12 mouse cellular contexts compared by ENCODE assay signal in genomic region chr10:127652906-127653638, GRCm38 (mm10). TPM values are rescaled to one million over a fixed set of nuclear protein-coding genes. Genes with fewer than 3 reads are reported as not detected.
DNase-seq lines count a peak whose midpoint lies in the region; ATAC-seq and TF ChIP-seq lines count a peak whose summit lies in the region.
"Had no signal": no experiment of that assay in that cellular context is flagged by ENCODE, and none has a peak within 500 bp of the region (broad histone marks: within the 10 kb centered on the region; RNA-seq: fewer than 3 reads in every experiment).

No protein-coding gene starts in this region.

- no peak overlapping the region for H3K27ac ChIP-seq in forebrain, embryonic 15.5 days (replicated peaks)
- no peak overlapping the region for H3K27ac ChIP-seq in forebrain, embryonic 10.5 days
- peak overlapping the region; percentile 65 for H3K27ac ChIP-seq in lung, embryonic 15.5 days
- H3K27ac ChIP-seq in intestine, postnatal 0 days (ENCODE audit: low read depth, low read length): peak overlapping the region; percentile 21; the same call in 1 of the 2 replicates
- no peak overlapping the region for H3K27ac ChIP-seq in small intestine, adult 2 months (ENCODE audit: insufficient read depth, low read depth, low read length)
- H3K27ac ChIP-seq: limb, embryonic 15.5 days; neural tube, embryonic 13.5 days had no signal

- H3K9me3 ChIP-seq in forebrain, embryonic 15.5 days: no peaks in the 10 kb centered on the region
- no peaks in the 10 kb centered on the region for H3K9me3 ChIP-seq in forebrain, embryonic 10.5 days
- H3K9me3 ChIP-seq in lung, embryonic 15.5 days: no peaks in the 10 kb centered on the region
- H3K9me3 ChIP-seq in intestine, postnatal 0 days (ENCODE audit: control insufficient read depth): no peaks in the 10 kb centered on the region
- H3K9me3 ChIP-seq: limb, embryonic 15.5 days; neural tube, embryonic 13.5 days had no signal

- H3K27me3 ChIP-seq in forebrain, embryonic 15.5 days: no peaks in the 10 kb centered on the region
- peaks cover 9% of the 10 kb centered on the region for H3K27me3 ChIP-seq in forebrain, embryonic 10.5 days (ENCODE audit: poor library complexity, severe bottlenecking)
- no peaks in the 10 kb centered on the region for H3K27me3 ChIP-seq in lung, embryonic 15.5 days
- H3K27me3 ChIP-seq in intestine, postnatal 0 days (replicated peaks; ENCODE audit: control insufficient read depth, insufficient read depth, low read length): no peaks in the 10 kb centered on the region
- H3K27me3 ChIP-seq in small intestine, adult 2 months (ENCODE audit: control insufficient read depth, insufficient read depth, low read length): no peaks in the 10 kb centered on the region
- H3K27me3 ChIP-seq: limb, embryonic 15.5 days had no signal

- no peak for ATAC-seq in forebrain, embryonic 15.5 days (replicated peaks)
- ATAC-seq in lung, embryonic 15.5 days (ENCODE audit: borderline replicate concordance, extremely low read depth, low FRiP score, low TSS enrichment): peak; percentile 33; the same call in 1 of the 2 replicates
- no peak; the same call in 1 of the 2 replicates for ATAC-seq in intestine, postnatal 0 days

- no peak for TF ChIP-seq POLR2A in small intestine, adult 2 months (IDR thresholded peaks at IDR 0.05; ENCODE audit: low read depth, low read length)

- H3K4me2 ChIP-seq in forebrain, embryonic 15.5 days (replicated peaks): peak overlapping the region; percentile 12; the same call in 1 of the 2 replicates
- peak overlapping the region; percentile 43 for H3K4me2 ChIP-seq in lung, embryonic 15.5 days
- H3K4me2 ChIP-seq in intestine, postnatal 0 days (replicated peaks; ENCODE audit: low read depth): peak overlapping the region; percentile 17; the same call in 1 of the 2 replicates
- H3K4me2 ChIP-seq: limb, embryonic 15.5 days; neural tube, embryonic 13.5 days had no signal

- H3K4me1 ChIP-seq in forebrain, embryonic 15.5 days: no peaks in the 10 kb centered on the region
- H3K4me1 ChIP-seq in forebrain, embryonic 10.5 days: peaks cover 19% of the 10 kb centered on the region
- H3K4me1 ChIP-seq in lung, embryonic 15.5 days: peaks cover 11% of the 10 kb centered on the region
- no peaks in the 10 kb centered on the region for H3K4me1 ChIP-seq in intestine, postnatal 0 days (replicated peaks; ENCODE audit: control insufficient read depth, insufficient read depth, low read length)
- H3K4me1 ChIP-seq in small intestine, adult 2 months (ENCODE audit: control insufficient read depth, insufficient read depth, insufficient read length, low read length): peaks cover 12% of the 10 kb centered on the region; the same call in 1 of the 2 replicates
- H3K4me1 ChIP-seq: limb, embryonic 15.5 days; neural tube, embryonic 13.5 days had no signal

- H3K9ac ChIP-seq in forebrain, embryonic 15.5 days (replicated peaks): no peak overlapping the region
- 0 out of 2 replicates have a peak overlapping the region, but pooled peaks have one; percentile 13 for H3K9ac ChIP-seq in lung, embryonic 15.5 days
- H3K9ac ChIP-seq in intestine, postnatal 0 days (ENCODE audit: low read depth, low read length): peak overlapping the region; percentile 17; the same call in 1 of the 2 replicates
- H3K9ac ChIP-seq: limb, embryonic 15.5 days; neural tube, embryonic 13.5 days had no signal

- H3K4me3 ChIP-seq in forebrain, embryonic 15.5 days: no peak overlapping the region
- no peak overlapping the region for H3K4me3 ChIP-seq in forebrain, embryonic 10.5 days
- H3K4me3 ChIP-seq in lung, embryonic 15.5 days: peak overlapping the region; percentile 12
- H3K4me3 ChIP-seq in intestine, postnatal 0 days (ENCODE audit: low read depth, low read length): no peak overlapping the region
- peak overlapping the region; percentile 6 for H3K4me3 ChIP-seq in small intestine, adult 2 months (ENCODE audit: low read depth, low read length)
- H3K4me3 ChIP-seq: limb, embryonic 15.5 days; neural tube, embryonic 13.5 days had no signal

- 57% methylated on average over 21 of the region's 21 CpGs for WGBS in forebrain, embryonic 15.5 days
- WGBS in forebrain, embryonic 10.5 days: 55% methylated on average over 21 of the region's 21 CpGs
- 32% methylated on average over 21 of the region's 21 CpGs for WGBS in lung, embryonic 15.5 days
- 47% methylated on average over 21 of the region's 21 CpGs for WGBS in intestine, postnatal 0 days
- WGBS in small intestine, adult 2 months: 66% methylated on average over 21 of the region's 21 CpGs

- no peak for DNase-seq in forebrain, embryonic 10.5 days (ENCODE audit: extremely low spot score, low spot score)
- no peak for DNase-seq in lung, postnatal 36 days
- DNase-seq in right cerebral cortex, postnatal 25 days: no peak
- no peak for DNase-seq in thymus, adult 18-20 months
- DNase-seq: cerebellum, adult 11-12 months; kidney, adult 9 months had no signal

- H3K36me3 ChIP-seq in forebrain, embryonic 15.5 days: no peaks in the 10 kb centered on the region
- H3K36me3 ChIP-seq in forebrain, embryonic 10.5 days (replicated peaks): no peaks in the 10 kb centered on the region; the same call in 1 of the 2 replicates
- H3K36me3 ChIP-seq in lung, embryonic 15.5 days: peaks cover 66% of the 10 kb centered on the region
- peaks cover 83% of the 10 kb centered on the region for H3K36me3 ChIP-seq in intestine, postnatal 0 days (ENCODE audit: control insufficient read depth, insufficient read depth)
- peaks cover 75% of the 10 kb centered on the region for H3K36me3 ChIP-seq in small intestine, adult 2 months (ENCODE audit: control insufficient read depth, insufficient read depth, low read length)
- H3K36me3 ChIP-seq: neural tube, embryonic 13.5 days had no signal

- no peak for TF ChIP-seq CTCF in intestine, postnatal 0 days (IDR thresholded peaks at IDR 0.05; ENCODE audit: low read depth)
- TF ChIP-seq CTCF in small intestine, adult 2 months (IDR thresholded peaks at IDR 0.05; ENCODE audit: extremely low read depth, insufficient read length, insufficient replicate concordance, low read depth, low read length): no peak

RNA-seq across cellular contexts. Expression of gene Stat6, which starts 10.3 kb away (rescaled TPM):
- 3.4 and 3.7 TPM in 2 replicates for polyA plus RNA-seq in forebrain, embryonic 15.5 days (2015; fragmentation: Nextera tagmentation; extraction: Ambion mirVana)
- 7.3 and 7.7 TPM in 2 replicates for polyA plus RNA-seq in forebrain, embryonic 10.5 days (2016; fragmentation: Nextera tagmentation; extraction: Ambion mirVana)
- 33.1 and 37.6 TPM in 2 replicates for polyA plus RNA-seq in lung, embryonic 15.5 days (2015; fragmentation: Nextera tagmentation; extraction: Ambion mirVana)
- 27.1 and 29.2 TPM in 2 replicates for polyA plus RNA-seq in intestine, postnatal 0 days (2015; fragmentation: Nextera tagmentation; extraction: Ambion mirVana)
- polyA plus RNA-seq in small intestine, adult 2 months (2012; rRNA removed): 45.7 and 101 TPM in 2 replicates

RNA-seq across cellular contexts. Expression of gene Nemp1, which starts 13.6 kb away (rescaled TPM):
- 4.8 and 5.8 TPM in 2 replicates for polyA plus RNA-seq in forebrain, embryonic 15.5 days (2015; fragmentation: Nextera tagmentation; extraction: Ambion mirVana)
- 9.9 and 10.0 TPM in 2 replicates for polyA plus RNA-seq in forebrain, embryonic 10.5 days (2016; fragmentation: Nextera tagmentation; extraction: Ambion mirVana)
- polyA plus RNA-seq in lung, embryonic 15.5 days (2015; fragmentation: Nextera tagmentation; extraction: Ambion mirVana): 11.8 TPM in 2 replicates
- 2.9 and 3.2 TPM in 2 replicates for polyA plus RNA-seq in intestine, postnatal 0 days (2015; fragmentation: Nextera tagmentation; extraction: Ambion mirVana)
- polyA plus RNA-seq in small intestine, adult 2 months (2012; rRNA removed): 0.67 and 2.5 TPM in 2 replicates

RNA-seq across cellular contexts. Expression of gene Nab2, which starts 15.3 kb away (rescaled TPM):
- 2.9 and 3.9 TPM in 2 replicates for polyA plus RNA-seq in forebrain, embryonic 15.5 days (2015; fragmentation: Nextera tagmentation; extraction: Ambion mirVana)
- polyA plus RNA-seq in forebrain, embryonic 10.5 days (2016; fragmentation: Nextera tagmentation; extraction: Ambion mirVana): 5.6 and 6.2 TPM in 2 replicates
- polyA plus RNA-seq in lung, embryonic 15.5 days (2015; fragmentation: Nextera tagmentation; extraction: Ambion mirVana): 14.2 and 15.4 TPM in 2 replicates
- 3.9 and 4.2 TPM in 2 replicates for polyA plus RNA-seq in intestine, postnatal 0 days (2015; fragmentation: Nextera tagmentation; extraction: Ambion mirVana)
- polyA plus RNA-seq in small intestine, adult 2 months (2012; rRNA removed): 9.4 and 31.8 TPM in 2 replicates

RNA-seq across cellular contexts. Expression of gene Lrp1, which starts 32.1 kb away (rescaled TPM):
- polyA plus RNA-seq in forebrain, embryonic 15.5 days (2015; fragmentation: Nextera tagmentation; extraction: Ambion mirVana): 93.1 and 95.7 TPM in 2 replicates
- polyA plus RNA-seq in forebrain, embryonic 10.5 days (2016; fragmentation: Nextera tagmentation; extraction: Ambion mirVana): 66.5 and 67.4 TPM in 2 replicates
- polyA plus RNA-seq in lung, embryonic 15.5 days (2015; fragmentation: Nextera tagmentation; extraction: Ambion mirVana): 72.6 and 73.6 TPM in 2 replicates
- 28.9 and 33.4 TPM in 2 replicates for polyA plus RNA-seq in intestine, postnatal 0 days (2015; fragmentation: Nextera tagmentation; extraction: Ambion mirVana)
- 82.4 and 200 TPM in 2 replicates for polyA plus RNA-seq in small intestine, adult 2 months (2012; rRNA removed)

RNA-seq across cellular contexts. Expression of gene Myo1a, which starts 51.9 kb away (rescaled TPM):
- polyA plus RNA-seq in forebrain, embryonic 15.5 days (2015; fragmentation: Nextera tagmentation; extraction: Ambion mirVana): 0.87 and 1.1 TPM in 2 replicates
- 0.40 and 0.44 TPM in 2 replicates for polyA plus RNA-seq in forebrain, embryonic 10.5 days (2016; fragmentation: Nextera tagmentation; extraction: Ambion mirVana)
- 0.20 and 0.34 TPM in 2 replicates for polyA plus RNA-seq in lung, embryonic 15.5 days (2015; fragmentation: Nextera tagmentation; extraction: Ambion mirVana)
- polyA plus RNA-seq in intestine, postnatal 0 days (2015; fragmentation: Nextera tagmentation; extraction: Ambion mirVana): 73.8 and 80.3 TPM in 2 replicates
- 166 and 688 TPM in 2 replicates for polyA plus RNA-seq in small intestine, adult 2 months (2012; rRNA removed)

Comparison
In these comparisons a context has a peak if more than half of its experiments do, and no peak if none do; other contexts are left out.
1. H3K27ac ChIP-seq: peak in lung, embryonic 15.5 days (single experiment) and intestine, postnatal 0 days (single experiment); none in forebrain, embryonic 15.5 days (single experiment), forebrain, embryonic 10.5 days (single experiment) and small intestine, adult 2 months (single experiment).
2. H3K4me3 ChIP-seq: peak in lung, embryonic 15.5 days (single experiment) and small intestine, adult 2 months (single experiment); none in forebrain, embryonic 15.5 days (single experiment), forebrain, embryonic 10.5 days (single experiment) and intestine, postnatal 0 days (single experiment).
3. Peak in every context shown above with its lines, with median percentiles within 50 percentile points of each other: H3K4me2 ChIP-seq.